Mouse (Mus musculus) small intestine, adult 2 months (tissue): ENCODE data around the gene Fam131a.

Experiments
- CTCF ChIP-seq: fragments of 200-500 bp; IDR thresholded peaks from 2 replicates; pipeline ENCODE4 v1.5.1; 2012; ENCODE audit warnings: low read depth, mild to moderate bottlenecking, control low read depth, inconsistent platforms, low read length, moderate library complexity, mixed read lengths; ENCODE audit not compliant: insufficient replicate concordance, insufficient read length; ENCODE audit errors: extremely low read depth
- POLR2A ChIP-seq: fragments of 200-500 bp; IDR thresholded peaks from 2 replicates; pipeline ENCODE4 v1.6.1; 2012; ENCODE audit warnings: low read depth, mild to moderate bottlenecking, control low read depth, inconsistent platforms, low read length, moderate library complexity

GRCm38 (mm10) chr16:20676702-20677101 lies 16.3 kb upstream of the Fam131a start:
- TF ChIP-seq POLR2A (no peak), CTCF (no peak)
